Mouse (Mus musculus): ENCODE measurements around the gene Amz2.

Gene Amz2

DNA sequence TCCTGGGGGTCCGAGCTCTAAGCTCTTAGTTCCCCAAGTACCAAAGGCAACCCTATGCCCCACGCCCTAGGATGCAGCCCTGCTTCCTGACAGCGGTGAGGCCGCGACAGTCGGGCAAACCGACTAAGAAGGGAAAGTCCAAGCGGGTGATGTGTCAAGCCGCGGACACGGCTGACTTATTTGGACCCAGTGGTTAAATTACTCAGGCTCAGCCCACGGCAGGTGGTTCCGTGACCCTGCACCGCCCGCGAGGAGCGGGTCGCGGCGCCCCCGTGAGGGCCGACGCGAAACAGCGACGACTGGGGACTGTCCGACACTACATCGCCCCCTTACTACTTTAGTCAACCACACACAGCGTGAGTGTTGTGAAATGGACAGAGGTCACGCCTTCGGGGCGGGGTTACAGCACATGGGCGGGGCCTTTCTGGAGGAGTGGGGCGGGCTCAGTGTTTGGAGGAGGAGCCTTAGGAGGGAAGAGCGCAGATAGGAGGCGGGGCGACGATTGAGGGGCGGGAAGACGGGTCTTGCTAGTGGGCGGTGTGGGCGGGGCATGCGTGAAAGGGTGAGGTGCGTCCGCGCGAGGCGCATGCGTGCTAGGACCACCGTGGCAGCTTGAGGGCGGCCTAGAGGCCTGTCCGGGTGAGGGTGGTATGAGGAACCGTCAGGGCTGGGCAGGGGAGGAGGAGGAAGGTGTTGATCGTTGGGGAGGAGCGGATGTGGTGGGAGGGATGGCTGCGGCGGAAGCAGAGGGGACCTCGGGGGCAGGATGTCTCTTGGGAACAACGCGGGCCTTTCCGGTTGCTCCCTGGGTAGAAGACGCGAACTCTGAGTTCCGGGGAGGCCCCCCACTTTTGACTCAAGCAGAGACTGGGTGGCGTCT, at the start of gene Amz2:
TSS of gene Amz2 (plus strand) at position 555 of the 880 bp plus-strand sequence.
- DNase-seq = peak; percentile 100

DNA sequence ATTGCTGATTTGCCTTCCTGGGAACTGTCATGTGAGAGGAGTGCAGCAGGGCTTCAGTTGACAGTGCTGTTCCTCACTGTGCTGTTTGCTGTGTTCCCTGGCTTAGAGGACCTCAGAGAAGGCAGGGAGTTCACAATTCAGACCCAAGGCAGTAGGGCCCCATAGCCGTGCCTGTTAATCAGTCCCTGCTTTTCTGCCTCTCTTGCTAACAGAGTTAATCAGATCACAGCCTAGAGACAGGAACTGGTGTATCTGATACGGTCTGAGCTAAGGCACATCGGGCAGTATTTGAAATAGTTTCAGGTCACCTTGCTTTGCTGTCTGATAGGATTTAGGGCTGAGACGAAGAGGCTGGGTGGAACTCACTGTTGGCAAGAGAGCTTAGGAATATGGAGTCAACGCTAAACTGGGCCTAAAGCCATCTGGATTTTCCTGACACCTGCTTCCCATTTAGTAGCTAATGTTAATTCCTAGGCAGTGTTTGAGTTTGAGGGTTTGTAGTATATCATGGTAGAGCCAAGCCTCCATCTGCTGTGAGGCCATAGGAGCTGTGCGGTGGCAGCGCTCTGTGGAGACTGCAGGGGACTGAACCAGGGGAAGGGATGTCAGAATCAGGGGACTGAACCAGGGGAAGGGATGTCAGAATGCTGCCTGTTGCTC, 49.1 kb upstream of the Amz2 start:
- no peak for DNase-seq

DNA sequence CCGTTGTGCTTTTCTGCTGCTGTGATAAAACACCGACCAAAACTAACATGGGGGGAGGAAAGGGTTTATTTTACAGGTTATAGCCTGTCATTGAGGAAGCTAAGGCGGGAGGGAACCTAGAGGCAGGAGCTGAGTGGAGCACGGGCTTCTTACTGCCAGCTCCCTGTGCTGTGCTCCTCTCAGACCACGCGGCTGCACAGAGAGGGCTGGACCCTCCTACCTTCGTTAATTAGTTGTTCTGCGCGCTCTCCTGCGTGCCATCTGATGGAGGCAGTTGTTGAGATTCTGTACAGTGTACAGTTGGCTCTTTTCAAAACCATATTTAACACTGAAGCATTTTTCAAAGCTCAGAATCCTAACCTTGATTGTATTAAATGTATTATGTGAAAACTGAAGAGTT, 48.3 kb upstream of the Amz2 start:
- DNase-seq = no peak

DNA sequence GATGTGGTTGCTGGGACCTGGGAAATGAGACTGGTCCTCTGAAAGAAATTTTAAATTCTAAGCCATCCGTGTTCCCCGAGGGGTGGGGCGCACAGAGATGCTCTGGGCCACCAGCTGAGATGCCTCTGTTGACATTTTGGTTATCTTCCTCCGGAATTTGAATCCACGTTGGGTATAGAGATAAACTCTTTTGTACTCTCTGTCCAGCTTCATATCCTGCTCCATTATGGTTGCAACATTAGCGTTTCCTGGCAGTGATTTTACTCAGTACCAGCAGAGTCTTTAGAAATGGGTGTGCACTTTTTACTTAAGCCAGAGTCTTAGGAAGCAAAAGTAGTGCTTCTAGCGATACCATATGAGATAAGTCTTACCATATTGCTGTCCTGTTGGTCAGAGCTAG, 47.7 kb upstream of the Amz2 start:
- no peak for DNase-seq

DNA sequence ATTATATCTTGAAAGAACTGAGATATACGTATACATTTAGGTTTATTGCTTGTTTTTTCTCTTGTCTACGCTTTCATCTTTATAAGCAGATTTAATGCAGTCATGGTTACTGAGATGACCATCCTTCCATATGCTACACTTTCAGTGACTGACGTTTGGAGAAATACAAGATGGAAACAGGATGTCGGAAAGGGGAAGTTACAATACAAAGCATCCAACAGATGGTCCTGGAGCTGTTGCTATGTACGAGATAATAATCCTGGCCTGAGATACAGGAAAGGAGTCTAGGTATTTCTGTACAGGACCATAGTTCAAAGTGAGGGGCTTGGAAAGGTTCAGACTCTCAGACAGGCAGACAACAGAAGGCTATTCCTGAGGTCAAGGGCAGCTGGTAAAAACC, 45.1 kb upstream of the Amz2 start:
- DNase-seq = peak in 1 of 2 experiments; percentile 15

DNA sequence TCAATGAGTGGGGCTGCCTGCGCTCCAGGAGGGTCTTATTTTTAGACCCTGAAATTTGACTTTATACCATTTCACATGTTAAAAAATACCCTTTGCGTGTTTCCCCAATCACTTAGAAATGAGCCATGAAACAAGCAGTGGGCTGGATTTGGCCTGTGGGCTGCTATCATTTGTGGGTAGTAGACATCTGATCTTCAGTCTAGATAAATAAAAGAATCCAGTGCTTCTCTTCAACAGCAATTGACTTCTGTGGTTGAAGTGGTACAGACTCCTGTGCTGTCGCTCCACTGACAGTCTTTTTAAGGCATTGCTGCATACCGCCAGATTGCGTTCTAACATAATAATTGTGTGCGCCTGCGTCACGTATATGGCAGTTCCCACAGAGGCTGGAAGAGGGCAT, 40.5 kb upstream of the Amz2 start:
- no peak for DNase-seq

DNA sequence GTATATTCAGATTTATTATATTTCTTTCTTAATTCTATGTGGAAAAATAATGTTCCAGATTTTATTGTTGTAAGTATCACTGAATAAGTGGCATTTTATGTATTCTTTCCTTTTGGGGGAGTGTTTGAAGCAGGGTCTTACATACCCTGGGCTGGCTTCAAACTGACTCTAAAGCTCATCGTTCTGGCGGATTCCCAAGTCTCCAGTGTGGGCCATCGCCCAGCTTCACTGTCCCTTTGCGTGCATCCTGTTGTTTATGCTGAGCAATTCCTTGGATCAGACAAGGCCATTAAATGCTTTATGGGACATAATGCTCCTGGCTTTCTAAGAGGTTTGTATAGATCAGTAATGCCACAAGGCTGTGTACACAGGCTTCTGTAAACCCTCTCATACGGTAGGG, 36.7 kb upstream of the Amz2 start:
- no peak for DNase-seq

DNA sequence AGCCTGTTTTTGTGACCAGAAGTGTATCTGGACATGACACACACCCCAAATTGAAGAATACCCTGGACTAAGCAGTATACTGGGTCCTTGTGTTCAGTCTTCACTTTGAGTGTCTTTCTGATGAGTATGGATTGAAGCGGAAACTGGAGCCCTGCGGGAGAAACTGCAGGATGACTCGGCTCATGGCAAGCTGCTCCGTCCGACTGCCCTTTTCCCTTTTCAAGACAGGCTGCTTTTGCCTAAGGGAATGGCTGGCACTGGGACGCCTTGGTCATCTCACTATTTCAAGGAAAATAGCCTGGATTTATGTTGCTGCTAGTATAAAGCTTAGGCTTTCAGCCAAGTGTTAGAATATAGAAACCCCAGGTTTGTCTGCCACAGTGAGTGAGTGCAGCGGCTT, 34.5 kb upstream of the Amz2 start:
- no peak for DNase-seq

DNA sequence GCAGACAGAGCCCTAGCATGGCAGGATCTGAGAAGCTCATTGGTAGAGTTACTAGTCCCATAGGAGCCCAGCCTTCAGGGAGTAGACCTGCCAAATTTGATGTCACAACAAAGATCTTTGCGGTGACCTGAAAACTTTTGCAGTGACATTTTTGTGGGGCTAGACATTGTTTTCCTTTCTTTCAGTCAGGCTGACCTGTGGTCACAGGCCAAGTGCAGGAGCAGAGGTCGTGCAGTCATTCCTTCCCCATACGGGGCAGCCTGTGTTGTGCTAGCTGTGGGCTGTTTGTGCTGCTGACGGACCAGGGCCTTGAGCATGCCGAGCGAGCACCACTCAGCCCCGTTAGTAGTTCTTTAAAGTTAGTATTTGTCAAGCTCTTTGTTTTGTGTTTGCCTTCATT, 34.0 kb upstream of the Amz2 start:
- no peak for DNase-seq

DNA sequence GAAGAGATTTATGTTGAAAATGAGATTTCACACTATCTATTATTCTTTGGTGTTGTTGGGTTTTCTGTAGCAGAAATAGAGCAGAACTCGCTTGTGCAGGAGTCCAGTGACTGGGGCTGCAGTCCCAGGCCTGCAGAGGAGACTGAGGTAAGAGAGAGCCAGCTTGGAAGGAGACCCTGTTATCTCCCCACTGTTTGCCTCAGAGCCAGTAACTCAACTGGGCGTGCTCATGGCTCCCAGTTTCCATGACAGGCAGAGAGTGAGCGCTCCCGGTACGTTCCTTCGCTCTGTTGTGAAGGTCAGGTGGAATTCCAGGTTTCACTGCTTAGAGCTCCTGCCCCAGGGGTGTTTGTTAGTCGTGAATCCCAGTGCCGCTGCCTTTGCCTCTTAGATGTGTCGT, 33.1 kb upstream of the Amz2 start:
- DNase-seq = no peak

DNA sequence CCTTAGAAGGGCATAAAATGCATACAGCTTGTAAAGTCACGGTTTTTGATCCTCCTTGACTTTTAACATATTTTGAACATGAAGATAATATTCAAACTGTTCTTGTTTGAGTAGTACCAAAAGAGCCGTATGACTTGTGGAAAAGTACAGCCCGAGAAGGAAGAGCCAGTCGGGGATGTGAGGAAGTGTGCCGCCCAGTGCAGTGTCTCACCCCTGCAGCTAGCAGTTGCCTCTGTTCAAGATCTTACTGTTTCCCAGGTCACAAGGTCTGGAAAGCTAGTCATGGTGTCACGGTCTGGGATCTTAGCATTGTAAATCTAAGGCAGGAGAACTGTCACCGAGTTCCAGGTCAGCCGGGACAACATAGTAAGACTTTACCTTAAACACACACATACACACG, 31.0 kb upstream of the Amz2 start:
- no peak for DNase-seq

DNA sequence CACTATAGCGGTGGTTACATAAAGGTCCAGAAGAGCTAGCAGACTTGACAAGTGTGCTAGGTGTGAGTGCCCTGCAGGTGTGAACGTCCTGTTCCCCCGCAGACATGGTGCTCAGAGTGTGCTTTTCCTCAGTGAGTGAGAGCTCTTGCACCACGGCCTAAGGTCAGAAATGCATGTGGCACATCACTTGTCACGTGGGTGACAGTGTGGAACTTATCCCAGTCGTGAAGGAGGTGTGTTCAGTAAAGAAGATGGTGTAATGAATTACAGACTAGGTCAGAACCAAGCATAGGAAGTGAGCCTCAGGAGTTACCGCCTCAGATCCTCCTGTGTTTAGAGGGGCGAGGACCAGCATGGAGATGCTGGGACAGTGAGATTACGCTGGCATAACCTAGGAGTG, 30.5 kb upstream of the Amz2 start:
- no peak for DNase-seq

DNA sequence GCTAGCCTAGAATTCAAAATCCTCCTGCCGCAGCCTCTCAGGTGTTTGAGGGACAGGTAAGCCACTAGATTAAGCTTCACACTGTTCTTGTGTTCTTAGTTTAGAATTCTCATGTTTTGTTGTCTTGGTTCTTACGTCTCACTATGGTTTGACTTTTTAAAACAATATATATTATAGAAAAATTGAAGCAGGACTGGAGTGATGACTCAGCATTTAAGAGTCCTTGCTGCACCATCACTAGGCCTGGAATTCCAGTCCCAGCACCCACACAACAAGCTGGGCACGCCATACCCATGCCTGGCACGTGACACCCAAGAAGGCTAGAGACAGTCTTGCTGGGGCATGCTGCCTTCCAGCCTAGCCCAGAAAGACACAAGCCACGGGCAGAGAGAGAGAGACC, 19.3 kb upstream of the Amz2 start:
- no peak for DNase-seq

DNA sequence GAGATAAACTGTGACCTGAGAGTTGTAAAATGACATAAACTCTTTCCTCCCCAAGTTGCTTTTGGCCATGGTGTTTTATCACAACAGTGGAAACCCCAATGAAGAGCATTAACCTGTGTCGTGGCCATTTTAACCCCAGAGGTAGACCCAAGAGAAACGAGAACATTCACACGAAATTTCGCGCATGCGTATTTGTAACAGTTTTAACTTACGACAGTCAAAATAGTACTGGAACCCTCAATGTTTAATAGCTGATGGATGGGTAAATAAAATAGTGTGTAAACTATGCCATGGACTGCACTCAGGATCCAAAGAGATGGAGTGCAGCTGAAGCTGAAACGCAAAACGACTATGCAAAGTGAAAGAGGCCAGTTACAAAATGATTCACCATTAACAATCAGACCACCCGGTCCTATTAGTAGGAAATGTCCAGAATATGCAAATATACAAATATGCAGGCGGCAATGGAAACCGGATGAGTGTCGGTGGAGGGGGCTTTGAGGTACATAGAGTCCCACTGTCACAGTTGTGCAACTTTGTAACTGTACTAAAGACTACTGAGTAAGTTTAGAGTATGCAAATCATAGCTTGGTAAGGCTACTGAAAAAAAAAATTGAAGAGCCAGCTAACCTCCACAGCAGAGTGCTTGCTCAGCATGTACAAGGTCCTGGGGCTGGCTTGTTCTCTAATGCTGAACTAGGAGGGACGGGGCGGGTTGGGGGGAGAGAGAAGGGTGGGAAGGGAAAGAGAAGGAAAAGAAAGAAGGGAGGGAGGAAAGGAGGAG, 15.4 kb upstream of the Amz2 start:
- no peak for DNase-seq

DNA sequence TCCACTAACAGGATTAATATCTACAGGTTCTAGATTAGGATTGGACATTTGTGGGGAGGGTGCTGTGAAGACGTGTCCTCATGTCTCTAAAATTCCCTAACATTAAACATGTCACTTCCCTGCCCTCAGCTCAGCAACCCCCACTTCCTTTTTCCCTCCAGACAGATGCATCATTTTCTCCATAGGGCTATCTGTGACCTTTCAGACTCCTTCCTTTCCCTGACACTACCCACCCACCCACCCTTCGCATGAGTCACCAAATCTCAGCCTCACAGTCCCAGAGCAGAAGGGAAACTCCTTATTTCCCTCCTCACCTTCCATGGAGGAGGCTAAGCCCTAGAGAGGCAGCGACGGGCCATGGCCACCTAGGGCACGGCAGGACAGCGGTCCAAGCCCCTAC, 12.1 kb upstream of the Amz2 start, which contains the start of gene 9930022D16Rik:
TSS of gene 9930022D16Rik (plus strand) at position 301 of the 400 bp plus-strand sequence.
- DNase-seq = no peak

DNA sequence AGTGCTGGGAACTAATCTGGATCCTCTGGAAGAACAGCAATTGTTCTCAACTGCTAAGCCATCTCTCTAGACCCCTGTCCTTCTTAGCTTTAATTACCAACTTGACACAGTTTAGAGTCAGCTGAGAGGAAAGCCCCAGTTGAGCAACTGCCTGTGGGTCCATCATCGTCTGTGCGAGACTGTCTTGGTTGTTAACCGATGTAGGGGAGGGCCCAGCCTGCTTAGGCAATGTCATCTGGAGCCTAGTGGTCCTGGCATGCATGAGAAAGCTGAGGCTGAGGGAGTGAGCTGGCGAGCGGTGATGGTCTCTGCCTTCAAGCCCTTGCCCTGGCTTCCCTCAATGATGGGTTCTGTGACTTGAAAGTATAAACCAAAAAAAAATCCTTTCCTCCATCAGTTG, 10.9 kb upstream of the Amz2 start:
- DNase-seq = no peak

DNA sequence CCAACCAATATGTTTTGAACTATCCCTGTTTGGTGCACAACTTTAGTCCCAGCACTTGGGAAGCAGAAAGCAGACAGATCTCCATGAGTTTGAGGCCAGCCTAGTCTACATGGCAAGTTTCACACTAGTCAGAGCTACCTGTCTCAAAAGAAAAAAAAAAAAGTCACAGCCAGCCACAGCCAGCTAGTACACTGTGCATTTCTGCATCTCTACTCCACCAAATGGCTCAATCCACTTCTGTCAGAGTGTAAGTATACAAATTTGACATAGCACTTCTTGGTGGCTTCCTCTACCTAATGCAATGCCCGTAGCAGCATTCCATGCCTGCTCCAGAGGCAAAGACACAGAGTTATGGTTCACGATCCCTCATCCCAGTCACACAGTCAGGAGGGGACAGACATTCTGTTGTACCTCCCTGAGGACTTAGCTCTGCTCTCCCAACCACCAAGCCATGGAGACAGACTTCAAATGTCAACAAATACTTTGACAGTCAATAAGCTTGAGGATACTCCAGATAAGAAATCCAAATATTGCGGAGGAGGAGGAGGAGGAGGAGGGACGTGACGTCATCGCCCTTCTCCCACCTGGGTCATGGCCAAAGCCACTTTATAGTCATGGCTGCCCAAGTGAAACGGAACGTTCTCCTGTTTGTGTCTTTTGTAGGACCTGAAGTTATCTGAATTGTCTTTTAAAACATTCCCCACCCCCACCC, 8.9 kb upstream of the Amz2 start:
- peak; percentile 43 to 53 for DNase-seq

DNA sequence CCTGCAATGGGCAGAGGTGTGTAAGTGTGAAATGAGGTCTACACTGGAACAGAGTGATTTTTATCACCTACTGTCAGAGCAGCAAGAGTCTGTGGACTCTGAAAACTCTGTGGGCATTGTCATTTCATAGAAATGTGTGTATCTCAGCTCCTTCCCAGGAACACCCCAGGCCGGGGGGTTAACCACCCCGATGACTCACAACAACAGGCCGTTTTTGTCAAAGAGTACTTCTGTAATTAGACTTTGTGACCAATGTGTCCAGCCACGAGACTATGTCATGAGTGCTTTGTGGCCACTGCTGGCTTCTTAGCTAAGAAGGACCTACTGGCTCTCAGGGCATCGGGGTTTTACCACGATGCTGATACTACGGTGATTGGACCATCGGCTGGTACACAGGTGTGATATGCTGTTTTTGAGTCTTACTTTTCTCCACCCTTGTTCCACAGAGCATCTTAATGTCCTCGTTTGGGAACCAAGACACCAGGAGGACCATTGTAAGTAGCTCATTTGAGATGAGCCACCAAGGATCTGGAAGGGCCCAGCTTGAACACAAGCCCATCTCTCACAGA, 8.2 kb upstream of the Amz2 start:
- peak; percentile 43 to 56 for DNase-seq

DNA sequence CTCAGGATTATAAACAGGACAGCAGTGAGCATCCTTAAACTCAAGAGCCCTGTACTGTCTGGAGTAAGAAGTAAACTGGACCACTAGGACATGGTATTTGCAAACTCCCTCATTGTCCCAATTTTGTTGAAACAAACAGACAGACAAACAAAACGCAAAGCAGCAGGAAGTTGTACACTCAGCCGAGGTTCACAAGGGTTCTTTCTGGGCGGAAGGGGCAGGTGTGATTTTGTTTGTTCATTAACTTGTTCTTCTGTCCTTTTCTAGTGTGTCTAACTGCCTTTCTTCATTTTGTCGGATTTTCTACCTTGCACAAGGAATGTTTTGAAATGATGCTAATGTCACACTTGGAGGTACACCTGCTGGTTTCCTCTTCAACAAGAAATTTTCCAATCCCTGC, 6.3 kb upstream of the Amz2 start:
- DNase-seq = peak; percentile 51 to 57

DNA sequence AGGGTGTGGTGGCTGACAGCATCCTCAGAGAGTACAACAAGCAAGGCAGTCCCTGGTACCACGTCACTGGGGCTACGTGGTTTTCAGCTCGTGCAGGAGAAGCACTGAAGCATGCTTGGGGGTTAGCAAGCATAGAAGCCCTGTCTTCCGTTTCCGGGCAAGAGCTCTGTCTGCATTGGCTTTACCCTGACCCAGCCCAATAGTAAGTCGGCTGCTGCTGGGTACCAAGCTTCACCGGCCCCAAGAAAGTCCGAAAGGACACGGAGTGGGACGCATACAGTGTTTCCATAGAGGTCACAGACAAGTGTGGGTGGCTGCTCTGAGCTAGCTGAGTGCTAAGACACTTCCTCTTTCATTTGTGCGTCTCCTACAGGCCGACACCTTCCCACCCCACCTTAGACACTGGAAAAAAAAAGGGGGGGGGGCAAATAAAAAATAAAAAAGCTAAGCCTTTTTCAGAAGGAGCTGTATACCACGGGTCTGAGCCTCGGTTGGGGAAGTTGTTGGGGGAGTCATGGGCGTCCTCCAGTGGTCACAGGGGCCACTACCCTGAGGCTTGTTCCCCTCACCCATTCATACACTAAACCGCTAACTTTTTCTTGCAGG, 5.7 kb upstream of the Amz2 start:
- peak; percentile 91 to 94 for DNase-seq

DNA sequence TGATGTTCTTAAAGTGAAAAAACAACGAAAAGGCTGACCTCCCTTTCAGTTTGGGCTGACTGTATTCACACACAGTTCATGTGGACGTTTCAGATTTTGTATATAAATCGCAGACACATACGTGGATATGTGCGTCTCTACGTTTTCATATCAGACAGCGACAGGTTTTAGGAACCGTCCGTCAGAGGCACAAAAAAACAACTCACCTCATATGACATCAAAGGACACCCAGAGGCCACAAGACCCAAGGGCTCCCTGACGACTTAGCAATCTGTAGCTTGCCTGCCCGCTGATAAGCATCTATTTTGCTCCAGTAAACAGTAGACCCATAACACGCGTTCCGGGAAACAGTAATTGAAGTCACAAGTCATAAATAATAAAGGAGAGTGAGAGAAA, 5.2 kb upstream of the Amz2 start:
- DNase-seq = peak in 1 of 2 experiments; percentile 56

DNA sequence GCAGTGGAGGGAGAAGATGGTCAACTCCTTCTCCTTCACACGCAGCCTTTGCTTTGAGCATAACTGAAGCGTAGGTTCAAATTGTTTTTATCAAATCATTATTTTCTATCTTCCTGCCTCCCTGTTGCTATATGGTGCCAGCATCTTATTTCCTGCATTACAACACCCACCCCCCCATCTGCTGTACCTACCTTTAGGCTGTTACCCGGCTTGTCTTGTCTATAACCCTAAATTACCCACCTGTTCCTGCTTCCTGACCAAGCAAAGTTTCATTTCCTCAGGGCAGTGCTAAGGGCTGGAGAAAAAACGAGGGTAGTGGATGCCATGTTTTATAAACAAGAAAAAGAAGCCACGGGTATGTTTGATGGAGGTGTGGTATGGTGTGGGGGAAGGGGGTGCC, 4.5 kb upstream of the Amz2 start:
- peak in 1 of 2 experiments; percentile 15 for DNase-seq

Measured in B cell, adult 2 months (primary cell).